Mouse (Mus musculus): ENCODE results near the gene Gdpd5.

DNA sequence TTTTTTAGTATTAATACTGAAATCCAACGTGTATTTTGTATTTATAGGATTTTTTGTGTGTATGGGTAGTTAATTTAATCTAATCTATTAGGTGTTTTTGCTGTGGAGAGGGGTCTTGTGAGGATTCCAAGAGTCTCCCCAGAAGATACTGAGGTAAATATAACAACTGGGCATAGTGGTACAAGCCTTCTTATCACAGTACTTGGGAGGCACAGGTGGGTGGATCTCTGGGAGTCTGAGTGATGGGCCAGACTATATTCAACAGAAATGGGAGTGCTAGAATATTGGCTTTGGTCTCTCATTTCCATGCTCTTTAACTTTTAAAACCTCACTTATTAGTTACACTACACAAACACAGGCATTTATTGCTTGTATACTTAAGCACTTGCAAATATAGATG lies 119.9 kb downstream of the Gdpd5 start:
- TF ChIP-seq CTCF (IDR thresholded peaks at IDR 0.05; ENCODE audit: low read depth): no peak
- no peak for TF ChIP-seq EP300 (optimal IDR thresholded peaks at IDR 0.05)
